Mouse (Mus musculus) ovary, adult 10 weeks (tissue): ENCODE data around the gene Zfp101. TPM values are rescaled to one million over a fixed set of nuclear protein-coding genes. Genes with fewer than 3 reads are reported as not detected.

Experiments used
- polyA plus RNA-seq: library from polyadenylated mRNA; stranded (reverse); fragments of 350-450 nt; fragmentation: Illumina TruSeq; extraction: RNeasy Lipid Tissue Mini Kit (QIAGEN cat#74804); gene quantifications from one replicate; pipeline ENCODE4 v1.2.3, GENCODE M21; 2014

Gene Zfp101
- polyA plus RNA-seq: 38.9 TPM

DNA sequence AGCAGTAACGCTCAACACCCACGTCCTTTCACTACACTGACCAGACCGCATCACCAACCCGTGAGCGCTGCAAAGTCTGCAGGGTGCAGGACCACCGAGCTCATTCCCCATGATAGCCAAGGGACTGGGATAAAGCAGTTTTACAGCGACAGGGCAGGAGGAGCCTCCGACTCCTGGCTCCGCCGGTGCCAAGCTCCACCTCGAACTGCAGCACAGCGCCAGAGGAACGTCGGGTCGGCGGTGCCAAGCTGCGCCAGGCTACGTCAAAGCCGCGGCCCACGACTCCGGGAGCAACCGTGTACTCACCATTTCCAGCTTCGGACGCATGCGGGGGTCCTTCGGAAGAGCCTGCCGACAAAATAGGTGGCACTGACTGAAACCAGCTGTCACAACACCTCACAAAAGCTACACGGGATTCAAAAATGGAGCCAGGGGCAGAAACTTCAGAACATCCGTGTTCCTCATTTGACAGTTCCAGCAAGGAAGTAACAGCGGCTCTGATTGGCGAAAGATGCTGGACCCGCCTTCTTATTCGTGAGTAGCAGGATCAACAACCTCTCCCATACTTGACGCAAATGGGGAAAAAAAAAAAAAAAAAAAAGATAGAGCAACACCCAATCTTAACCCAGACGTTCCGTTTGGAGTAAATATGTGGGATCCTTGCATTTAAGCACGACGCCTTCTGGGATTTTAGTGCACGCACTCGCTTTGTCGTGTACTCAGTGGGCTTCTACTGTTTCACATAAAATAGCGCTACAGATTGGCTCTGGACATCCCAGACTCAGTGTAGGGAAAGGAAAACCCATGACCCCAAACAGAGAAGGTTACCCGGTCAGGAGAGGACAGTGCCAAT is at the start of gene Zfp101:
Zfp101 (minus strand) TSS at position 460 of the 853 bp plus-strand sequence.

GRCm38 (mm10) chr17:33432019-33432946 is 37.8 kb upstream of the Zfp101 start, which contains the start of gene Actl9:
TSS of gene Actl9 (plus strand) at chr17:33432896.

DNA sequence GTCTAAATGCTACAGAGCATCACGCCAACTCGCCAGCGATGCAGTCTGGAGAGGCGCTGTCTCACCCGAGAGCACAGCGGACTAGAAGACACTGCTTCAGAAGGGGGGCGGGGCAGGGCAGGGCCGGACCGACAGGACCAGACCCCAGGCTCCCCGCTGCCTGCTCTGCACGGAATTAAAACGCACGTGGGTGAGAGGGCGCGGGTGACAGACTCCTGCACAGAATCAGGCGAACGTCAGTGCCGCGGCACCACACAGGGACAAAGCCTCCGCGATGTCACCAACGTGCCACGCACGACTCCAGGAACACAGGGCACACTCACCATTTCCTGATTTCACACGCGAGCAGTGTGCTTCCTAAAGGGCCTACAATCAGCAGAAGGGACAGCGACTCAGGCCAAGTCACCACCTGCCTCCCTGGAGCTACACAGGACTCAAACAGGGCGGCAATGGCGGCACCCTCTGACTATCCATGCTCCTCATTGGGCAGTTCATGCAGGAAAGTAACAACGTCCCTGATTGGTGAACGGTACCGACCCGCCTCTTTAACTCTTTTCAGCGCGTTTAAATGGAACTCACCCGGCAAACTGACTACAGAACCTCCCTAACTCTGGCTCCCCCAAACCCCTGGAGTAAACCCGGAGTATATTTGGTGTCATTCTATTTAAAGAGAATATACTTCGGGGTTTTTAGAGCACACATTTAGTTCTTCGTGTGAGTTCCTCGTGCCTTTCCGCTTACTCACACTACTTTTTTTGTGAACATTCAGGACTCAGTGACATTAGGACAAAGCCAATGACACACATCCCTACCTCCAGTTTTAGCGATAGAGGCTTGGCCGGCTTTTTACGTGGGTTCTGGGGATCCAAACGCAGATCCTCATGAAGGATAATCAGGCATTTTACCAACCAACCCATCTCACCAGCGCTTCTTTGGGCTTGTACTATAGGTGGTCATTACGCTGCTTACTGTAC is 35.7 kb downstream of the Zfp101 start, which contains the start of gene Zfp81:
Zfp81 (minus strand) TSS at position 468 of the 974 bp plus-strand sequence.

Other genes with a start within 250 kb of the Zfp101 start
- gene Olfr55, start 226.2 kb downstream of the Zfp101 start, polyA plus RNA-seq: not detected
- not detected for gene Olfr239, start 203.3 kb downstream of the Zfp101 start, polyA plus RNA-seq
- gene Olfr1564, start 173.0 kb downstream of the Zfp101 start, polyA plus RNA-seq: not detected
- 58.6 TPM for gene Zfp955a, start 139.5 kb downstream of the Zfp101 start, polyA plus RNA-seq
- gene Olfr63, start 130.0 kb downstream of the Zfp101 start, polyA plus RNA-seq: not detected
- 31.4 TPM for gene Zfp955b, start 105.1 kb downstream of the Zfp101 start, polyA plus RNA-seq
- 86.0 TPM for gene Zfp81, start 35.8 kb downstream of the Zfp101 start, polyA plus RNA-seq
- not detected for gene Actl9, start 38.3 kb upstream of the Zfp101 start, polyA plus RNA-seq
- gene Adamts10, start 129.6 kb upstream of the Zfp101 start, polyA plus RNA-seq: 6.2 TPM
- gene Myo1f, start 161.1 kb upstream of the Zfp101 start, polyA plus RNA-seq: 0.83 TPM
- 2.1 TPM for gene Zfp414, start 234.4 kb upstream of the Zfp101 start, polyA plus RNA-seq
- not detected for gene Pram1, start 243.4 kb upstream of the Zfp101 start, polyA plus RNA-seq